Mouse (Mus musculus): ENCODE results near the gene Abhd13. TPM values are rescaled to one million over a fixed set of nuclear protein-coding genes. Genes with fewer than 3 reads are reported as not detected.

The Abhd13 gene
- polyA plus RNA-seq, 1 experiment, result 6.3 TPM

GRCm38 (mm10) chr8:10017231-10017630 lies 39.7 kb downstream of the Abhd13 start:
- DNase-seq, result no peak
- H3K27me3 ChIP-seq (replicated peaks; ENCODE audit: control insufficient read depth, insufficient read depth, low read length), result no peaks in the 10 kb centered on the region
- H3K36me3 ChIP-seq (ENCODE audit: control insufficient read depth, insufficient read depth, low read length), result no peaks in the 10 kb centered on the region
- no peaks in the 10 kb centered on the region; the same call in 1 of the 2 replicates for H3K4me1 ChIP-seq (ENCODE audit: control insufficient read depth, insufficient read depth, low read length)
- whole genome bisulfite sequencing, result 76% methylated on average over 3 of the region's 3 CpGs
- H3K4me3 ChIP-seq (ENCODE audit: insufficient read depth, low read depth, low read length), result no peak overlapping the region
- no peak overlapping the region for H3K27ac ChIP-seq (ENCODE audit: insufficient read depth, low read depth, low read length)
- no peak for TF ChIP-seq POLR2A (IDR thresholded peaks at IDR 0.05; ENCODE audit: low read depth, low read length)
- no peak for TF ChIP-seq CTCF (conservative IDR thresholded peaks at IDR 0.05; ENCODE audit: insufficient read depth, insufficient read length, low read depth, low read length)

DNA sequence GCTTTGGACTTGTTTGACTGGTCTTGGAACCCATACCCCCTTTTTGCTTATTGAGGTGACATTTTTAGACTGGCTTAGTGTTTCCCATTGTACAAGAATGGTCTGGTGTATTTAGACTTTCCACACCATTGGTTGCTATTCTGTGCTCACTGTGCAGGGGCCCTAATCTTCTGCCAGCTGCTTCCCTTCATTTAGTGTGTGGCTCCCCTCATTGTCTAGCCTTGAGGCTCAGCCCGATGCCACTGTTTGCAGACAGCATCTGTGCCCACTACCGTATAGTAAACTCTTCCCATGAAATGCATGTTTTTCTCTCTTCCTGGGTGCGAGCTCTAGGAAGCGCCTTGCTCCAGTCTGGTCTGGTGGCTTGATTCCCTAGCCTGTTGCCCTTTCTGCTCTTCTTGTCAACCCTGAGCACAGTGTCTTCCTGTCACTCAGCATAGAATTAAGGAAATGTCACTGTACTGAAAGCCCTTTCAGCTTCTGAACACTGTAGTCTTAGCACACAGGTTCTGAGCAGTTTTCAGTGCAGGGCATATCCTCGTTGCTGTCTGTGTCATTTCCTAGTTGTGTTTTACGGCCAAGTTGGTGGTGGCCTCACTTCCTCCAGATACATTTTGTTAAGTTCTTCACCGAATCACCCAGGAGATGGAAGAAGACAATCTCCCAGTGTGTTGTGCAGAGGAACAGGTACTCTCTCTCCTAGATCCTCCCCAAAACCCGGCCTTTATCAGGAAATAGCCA lies 53.0 kb downstream of the Abhd13 start:
- TF ChIP-seq CTCF (conservative IDR thresholded peaks at IDR 0.05; ENCODE audit: insufficient read depth, insufficient read length, low read depth, low read length) (no peak), POLR2A (IDR thresholded peaks at IDR 0.05; ENCODE audit: low read depth, low read length) (no peak)
- 64% methylated on average over 8 of the region's 8 CpGs for WGBS
- H3K4me3 ChIP-seq (ENCODE audit: insufficient read depth, low read depth, low read length), result no peak overlapping the region
- no peak for DNase-seq
- no peak overlapping the region for H3K27ac ChIP-seq (ENCODE audit: insufficient read depth, low read depth, low read length)
- H3K4me1 ChIP-seq (ENCODE audit: control insufficient read depth, insufficient read depth, low read length), result no peaks in the 10 kb centered on the region
- H3K27me3 ChIP-seq (replicated peaks; ENCODE audit: control insufficient read depth, insufficient read depth, low read length), result no peaks in the 10 kb centered on the region
- no peaks in the 10 kb centered on the region for H3K36me3 ChIP-seq (ENCODE audit: control insufficient read depth, insufficient read depth, low read length)

DNA sequence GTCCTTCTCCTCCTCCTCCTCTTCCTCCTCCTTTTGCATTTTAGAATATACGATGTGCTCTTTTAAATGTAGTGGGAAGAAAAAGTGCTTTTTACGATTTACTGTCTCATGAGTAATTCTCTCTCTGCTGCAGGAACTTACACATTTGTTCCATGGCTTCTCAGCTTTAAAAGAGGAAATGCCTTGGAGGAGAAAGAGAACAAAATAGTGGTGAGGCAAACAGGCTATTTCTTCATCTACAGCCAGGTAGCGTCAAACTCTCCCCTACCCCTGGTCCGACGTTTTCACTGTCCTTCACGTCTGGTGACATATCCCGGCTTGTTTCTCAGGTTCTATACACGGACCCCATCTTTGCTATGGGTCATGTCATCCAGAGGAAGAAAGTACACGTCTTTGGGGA lies 53.7 kb downstream of the Abhd13 start:
- no peak for DNase-seq
- 76% methylated on average over 9 of the region's 9 CpGs for WGBS

GRCm38 (mm10) chr8:10040866-10041265 lies 63.4 kb downstream of the Abhd13 start:
- TF ChIP-seq CTCF (conservative IDR thresholded peaks at IDR 0.05; ENCODE audit: insufficient read depth, insufficient read length, low read depth, low read length) (no peak), POLR2A (IDR thresholded peaks at IDR 0.05; ENCODE audit: low read depth, low read length) (no peak)
- no peak for DNase-seq
- 51% methylated on average over 3 of the region's 3 CpGs for WGBS

More for the DNA sequence above, 53.7 kb downstream of the Abhd13 start:
- Histone ChIP-seq H3K27me3 (replicated peaks; ENCODE audit: control insufficient read depth, insufficient read depth, low read length) (no peaks in the 10 kb centered on the region), H3K4me1 (ENCODE audit: control insufficient read depth, insufficient read depth, low read length) (no peaks in the 10 kb centered on the region), H3K27ac (ENCODE audit: insufficient read depth, low read depth, low read length) (no peak overlapping the region), H3K4me3 (ENCODE audit: insufficient read depth, low read depth, low read length) (no peak overlapping the region), H3K36me3 (ENCODE audit: control insufficient read depth, insufficient read depth, low read length) (no peaks in the 10 kb centered on the region)
- no peak for TF ChIP-seq CTCF (conservative IDR thresholded peaks at IDR 0.05; ENCODE audit: insufficient read depth, insufficient read length, low read depth, low read length)
- TF ChIP-seq POLR2A (IDR thresholded peaks at IDR 0.05; ENCODE audit: low read depth, low read length), result no peak

More at GRCm38 (mm10) chr8:10040866-10041265, 63.4 kb downstream of the Abhd13 start:
- Histone ChIP-seq H3K4me1 (ENCODE audit: control insufficient read depth, insufficient read depth, low read length) (no peaks in the 10 kb centered on the region), H3K27ac (ENCODE audit: insufficient read depth, low read depth, low read length) (no peak overlapping the region), H3K36me3 (ENCODE audit: control insufficient read depth, insufficient read depth, low read length) (no peaks in the 10 kb centered on the region), H3K4me3 (ENCODE audit: insufficient read depth, low read depth, low read length) (no peak overlapping the region), H3K27me3 (replicated peaks; ENCODE audit: control insufficient read depth, insufficient read depth, low read length) (no peaks in the 10 kb centered on the region)

Other genes with a start within 250 kb of the Abhd13 start
- gene Fam155a, start 206.5 kb upstream of the Abhd13 start, polyA plus RNA-seq (2012; rRNA removed), result 0.07 and 0.08 TPM in 2 replicates
- not detected in 2 replicates for gene Gm10217, start 113.5 kb upstream of the Abhd13 start, polyA plus RNA-seq (2012; rRNA removed)
- gene Lig4, start within 50 bp of the Abhd13 start, polyA plus RNA-seq (2012; rRNA removed), result 2.0 and 2.2 TPM in 2 replicates
- gene Tnfsf13b, start 28.8 kb downstream of the Abhd13 start, polyA plus RNA-seq (2012; rRNA removed), result 2.0 and 2.4 TPM in 2 replicates
- gene Myo16, start 176.2 kb downstream of the Abhd13 start, polyA plus RNA-seq (2012; rRNA removed), result 0.01 and 0.08 TPM in 2 replicates